Mouse (Mus musculus) ES-Bruce4 (cell line): ENCODE results near the gene Dysf. TPM values are rescaled to one million over a fixed set of nuclear protein-coding genes. Genes with fewer than 3 reads are reported as not detected.
"Not testable (repeated sequence)": the region's sequence is repeated elsewhere in the genome, so short reads cannot be mapped to it uniquely, and the experiment has no call there.

Experiments
- H3K27ac ChIP-seq: 2 replicates; pipeline ENCODE4 v1.5.1; 2012; ENCODE audit warnings: low read length, inconsistent platforms; ENCODE audit not compliant: insufficient read depth
- H3K27me3 ChIP-seq: 2 replicates; pipeline ENCODE4 v1.6.1; 2012; ENCODE audit warnings: mild to moderate bottlenecking, low read length, inconsistent platforms; ENCODE audit not compliant: control insufficient read depth, poor library complexity, insufficient read depth, severe bottlenecking
- H3K36me3 ChIP-seq: 2 replicates; pipeline ENCODE4 v1.6.1; 2012; ENCODE audit warnings: inconsistent platforms, mild to moderate bottlenecking, low read length, moderate library complexity; ENCODE audit not compliant: control insufficient read depth, poor library complexity, insufficient read depth, severe bottlenecking
- H3K4me1 ChIP-seq: one replicate; pipeline ENCODE4 v1.8.1; 2011; ENCODE audit warnings: low read length; ENCODE audit not compliant: control insufficient read depth, insufficient read depth
- H3K4me3 ChIP-seq: 2 replicates; pipeline ENCODE4 v1.5.1; 2011; ENCODE audit warnings: low read depth, mild to moderate bottlenecking, low read length
- H3K9ac ChIP-seq: 2 replicates; pipeline ENCODE4 v1.6.1; 2012; ENCODE audit warnings: low read depth, mild to moderate bottlenecking, inconsistent platforms; ENCODE audit not compliant: poor library complexity, severe bottlenecking
- H3K9me3 ChIP-seq: replicated peaks from 2 replicates; pipeline ENCODE4 v1.6.1; 2012; ENCODE audit warnings: mild to moderate bottlenecking, low read length, inconsistent platforms; ENCODE audit not compliant: control insufficient read depth, poor library complexity, insufficient read depth, severe bottlenecking
- CTCF ChIP-seq: IDR thresholded peaks from one replicate; pipeline ENCODE4 v1.8.1; 2011; ENCODE audit warnings: low read depth, low read length
- EP300 ChIP-seq: IDR thresholded peaks from 2 replicates; pipeline ENCODE4 v1.6.1; 2011; ENCODE audit warnings: low read depth, low read length; ENCODE audit not compliant: insufficient read depth
- POLR2A ChIP-seq: IDR thresholded peaks from one replicate; pipeline ENCODE4 v1.8.1; 2011; ENCODE audit warnings: low read length; ENCODE audit not compliant: insufficient read depth
- polyA plus RNA-seq: library from polyadenylated mRNA; stranded (reverse); fragments of >200 nt; gene quantifications from 2 replicates; pipeline ENCODE4 v1.2.4, GENCODE M21; 2011; ENCODE audit warnings: low read depth; ENCODE audit not compliant: missing spikeins, insufficient read depth, insufficient read length

Gene Dysf
- polyA plus RNA-seq, 1 experiment = 18.5 TPM

GRCm38 (mm10) chr6:84010303-84011225 is 2.2 kb downstream of the Dysf start:
- H3K9ac ChIP-seq = no peak overlapping the region

GRCm38 (mm10) chr6:84014961-84015683 is 6.7 kb downstream of the Dysf start:
- not testable (repeated sequence) for H3K4me1 ChIP-seq, H3K27ac ChIP-seq, H3K27me3 ChIP-seq, H3K36me3 ChIP-seq, H3K4me3 ChIP-seq, H3K9me3 ChIP-seq, H3K9ac ChIP-seq
- peak; percentile 8 for TF ChIP-seq CTCF

More at GRCm38 (mm10) chr6:84010303-84011225, 2.2 kb downstream of the Dysf start:
- peak overlapping the region; percentile 28; the same call in 1 of the 2 replicates for H3K27ac ChIP-seq
- H3K36me3 ChIP-seq = no peaks in the 10 kb centered on the region
- H3K4me1 ChIP-seq = peaks cover 5% of the 10 kb centered on the region
- no peaks in the 10 kb centered on the region for H3K27me3 ChIP-seq
- no peaks in the 10 kb centered on the region for H3K9me3 ChIP-seq
- H3K4me3 ChIP-seq = no peak overlapping the region
- no peak for TF ChIP-seq EP300
- no peak for TF ChIP-seq CTCF
- no peak for TF ChIP-seq POLR2A

DNA sequence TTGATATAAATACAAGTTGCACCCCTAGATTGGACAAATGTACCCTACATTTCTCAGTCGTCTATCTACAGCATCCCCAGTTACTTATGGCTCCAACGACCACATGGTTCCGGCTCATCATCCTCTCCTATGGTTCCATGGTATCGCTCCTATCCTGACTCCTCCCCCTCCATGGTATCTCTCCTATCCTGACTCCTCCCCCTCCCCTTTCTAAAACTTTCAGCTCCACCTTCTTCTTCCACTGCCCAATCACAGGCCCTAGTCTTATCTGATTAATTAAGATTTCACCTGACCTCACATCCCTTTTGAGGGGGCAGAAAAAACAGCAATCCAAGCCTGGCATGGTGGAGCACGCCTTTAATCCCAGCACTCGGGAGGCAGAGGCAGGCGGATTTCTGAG is 8.5 kb downstream of the Dysf start:
- Histone ChIP-seq H3K9me3 (no peaks in the 10 kb centered on the region), H3K9ac (no peak overlapping the region), H3K4me1 (no peaks in the 10 kb centered on the region), H3K36me3 (no peaks in the 10 kb centered on the region), H3K27me3 (no peaks in the 10 kb centered on the region), H3K27ac (no peak overlapping the region), H3K4me3 (no peak overlapping the region)
- TF ChIP-seq POLR2A (no peak), EP300 (no peak)

DNA sequence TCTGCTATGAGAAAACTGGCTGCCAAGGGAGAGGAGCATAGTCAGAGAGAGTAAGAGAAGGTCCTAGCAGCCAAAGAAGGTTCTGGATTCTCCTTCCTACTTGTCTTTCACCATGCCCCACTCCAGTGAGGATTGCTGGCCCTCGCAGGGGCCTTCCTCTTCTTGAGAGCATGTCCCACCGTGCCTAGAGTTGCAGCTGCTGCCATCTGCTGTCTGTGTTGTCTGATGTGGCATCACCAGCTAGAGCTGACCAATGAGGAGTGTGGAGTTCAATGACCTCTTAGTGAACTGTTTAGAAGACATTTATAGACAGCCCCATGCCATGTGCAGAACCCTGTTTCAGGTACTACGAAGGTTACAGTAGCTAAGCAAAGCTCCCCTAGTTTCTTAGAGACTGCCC is 9.0 kb downstream of the Dysf start:
- TF ChIP-seq EP300 (no peak), CTCF (peak; percentile 27)
- Histone ChIP-seq H3K36me3 (no peaks in the 10 kb centered on the region), H3K9me3 (no peaks in the 10 kb centered on the region), H3K4me3 (no peak overlapping the region), H3K4me1 (no peaks in the 10 kb centered on the region), H3K27me3 (no peaks in the 10 kb centered on the region), H3K27ac (no peak overlapping the region), H3K9ac (no peak overlapping the region)

DNA sequence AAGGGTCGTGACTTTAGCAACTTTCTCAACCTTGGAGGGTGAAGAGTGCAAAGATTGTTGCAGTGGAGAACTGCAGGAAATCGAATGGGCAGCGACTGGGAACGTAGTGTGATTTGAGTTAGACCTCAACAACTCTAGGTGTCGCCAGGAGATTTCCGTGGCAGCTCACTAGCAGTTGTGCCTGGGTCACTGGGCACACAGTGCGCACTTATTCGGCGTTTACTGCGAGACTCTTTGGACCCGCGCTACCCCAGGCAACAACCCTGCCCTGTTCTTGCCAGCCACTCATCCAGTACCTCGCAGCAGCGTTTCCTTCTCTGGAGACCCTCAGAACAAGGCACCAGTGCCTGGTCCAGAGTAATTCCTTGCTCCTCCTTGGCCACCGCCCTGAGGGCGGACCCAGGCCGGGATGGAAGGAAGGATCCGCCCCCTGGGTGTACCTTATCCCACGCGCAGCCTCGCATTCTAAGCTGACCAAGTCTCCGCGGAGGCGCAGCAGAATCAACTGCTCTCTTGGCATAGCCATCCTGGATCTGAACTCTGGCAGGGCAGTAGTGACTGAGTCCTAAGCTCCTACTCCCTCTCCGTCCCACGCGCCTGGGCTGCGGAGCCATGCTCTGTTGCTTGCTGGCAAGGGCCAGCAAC is 10.6 kb downstream of the Dysf start:
- no peaks in the 10 kb centered on the region for H3K36me3 ChIP-seq
- peak; percentile 27 for TF ChIP-seq CTCF
- TF ChIP-seq EP300 = no peak
- H3K4me3 ChIP-seq = peak overlapping the region; percentile 58
- no peak overlapping the region for H3K27ac ChIP-seq
- no peaks in the 10 kb centered on the region for H3K4me1 ChIP-seq
- H3K9me3 ChIP-seq = no peaks in the 10 kb centered on the region
- peak overlapping the region; percentile 15 for H3K9ac ChIP-seq
- H3K27me3 ChIP-seq = no peaks in the 10 kb centered on the region

DNA sequence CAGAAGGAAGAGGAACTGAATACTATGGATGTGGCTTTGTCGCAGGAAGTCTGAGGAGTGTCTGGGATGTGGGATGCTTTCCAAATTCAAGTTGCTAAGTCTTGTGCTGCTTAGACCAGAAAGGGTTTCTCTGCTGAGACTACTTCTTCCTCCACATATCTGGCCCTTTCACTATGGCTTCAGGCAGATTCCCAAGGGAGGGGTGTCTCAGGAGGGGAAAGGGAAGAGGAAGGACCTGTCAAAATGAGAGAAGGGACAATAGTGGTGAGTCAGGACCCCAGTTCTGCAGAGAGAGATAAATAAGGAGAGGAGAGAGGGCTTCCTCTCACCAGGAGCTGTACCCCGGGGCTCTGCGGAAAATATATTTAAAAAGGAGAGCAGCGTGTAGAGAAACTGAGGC is 11.6 kb downstream of the Dysf start:
- H3K9ac ChIP-seq = no peak overlapping the region
- H3K4me3 ChIP-seq = no peak overlapping the region

More for the DNA sequence above, 11.6 kb downstream of the Dysf start:
- Histone ChIP-seq H3K27ac (no peak overlapping the region), H3K36me3 (no peaks in the 10 kb centered on the region), H3K27me3 (no peaks in the 10 kb centered on the region), H3K4me1 (no peaks in the 10 kb centered on the region), H3K9me3 (no peaks in the 10 kb centered on the region)
- TF ChIP-seq POLR2A = no peak
- no peak for TF ChIP-seq EP300
- TF ChIP-seq CTCF = no peak
